Mouse (Mus musculus) splenic B cell, adult 2 months (primary cell): ENCODE measurements around the gene Ldhb.
"Not testable (repeated sequence)": the region's sequence is repeated elsewhere in the genome, so short reads cannot be mapped to it uniquely, and the experiment has no call there.

ENCODE experiments used
- DNase-seq: peaks from one replicate; pipeline ENCODE4 v3.0.0-alpha.2; 2011; ENCODE audit warnings: low read depth, low spot score
- H3K27me3 ChIP-seq: 2 replicates; pipeline ENCODE4 v1.6.1; 2012; ENCODE audit warnings: mild to moderate bottlenecking, low read length, moderate library complexity, mixed read lengths; ENCODE audit not compliant: control insufficient read depth, poor library complexity, insufficient read depth, severe bottlenecking
- H3K36me3 ChIP-seq: 2 replicates; pipeline ENCODE4 v1.6.1; 2012; ENCODE audit warnings: mild to moderate bottlenecking, low read length, moderate library complexity, mixed read lengths; ENCODE audit not compliant: control insufficient read depth, poor library complexity, insufficient read depth, severe bottlenecking

Gene Ldhb

DNA sequence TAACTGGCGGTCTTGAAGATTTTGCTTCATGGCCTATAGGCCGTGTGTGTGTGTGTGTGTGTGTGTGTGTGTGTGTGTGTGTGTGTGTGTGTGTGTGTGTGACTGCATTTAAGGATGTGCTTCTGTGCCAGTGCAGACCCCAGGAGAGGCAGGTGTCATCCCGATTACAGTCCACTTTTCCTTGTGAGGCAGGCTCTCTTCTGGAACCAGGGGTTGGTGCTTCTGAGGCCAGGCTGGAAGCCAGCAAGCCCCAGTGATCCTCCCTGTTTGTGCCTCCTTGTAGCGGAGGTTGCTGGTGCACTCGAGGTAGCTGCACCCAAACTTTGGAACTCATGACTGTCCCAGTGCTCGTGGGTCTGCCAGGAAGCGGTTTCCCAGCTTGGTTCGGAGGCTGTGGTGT is 21.9 kb upstream of the Ldhb start:
- no peak for DNase-seq
- Histone ChIP-seq H3K36me3 (no peaks in the 10 kb centered on the region), H3K27me3 (no peaks in the 10 kb centered on the region)

DNA sequence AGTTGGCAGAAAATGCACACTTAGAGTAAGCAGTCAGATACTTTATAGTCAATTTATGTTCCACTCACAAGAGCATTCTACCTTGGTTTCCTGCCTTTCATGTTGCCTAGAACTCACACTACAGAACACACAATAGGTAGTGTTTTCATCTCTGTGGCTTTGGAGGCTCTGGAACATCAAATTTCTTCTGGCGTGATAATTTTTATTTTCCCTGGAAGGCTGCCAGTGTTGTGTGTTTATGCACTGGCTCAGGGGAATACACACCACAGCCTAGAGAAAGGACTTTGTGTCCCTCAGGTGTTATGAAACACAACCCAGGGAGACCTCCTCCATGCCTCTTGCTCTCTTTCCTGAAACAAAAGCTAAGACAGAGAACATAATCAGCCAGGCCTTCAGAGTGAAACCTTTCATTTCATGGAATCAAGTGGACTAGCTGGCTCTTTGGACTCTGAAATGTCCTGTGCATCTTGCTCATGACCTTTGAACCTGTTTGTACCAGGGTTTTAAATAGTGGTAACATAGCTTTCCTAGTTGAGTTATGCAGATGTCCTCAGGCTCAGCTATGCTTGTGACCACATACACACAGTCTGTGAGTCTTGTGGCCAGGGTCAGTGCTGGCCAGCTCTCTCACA is 20.3 kb upstream of the Ldhb start:
- H3K27me3 ChIP-seq: no peaks in the 10 kb centered on the region
- no peak for DNase-seq
- no peaks in the 10 kb centered on the region for H3K36me3 ChIP-seq

GRCm38 (mm10) chr6:142524635-142525308 is 17.0 kb upstream of the Ldhb start:
- Histone ChIP-seq H3K36me3 (no peaks in the 10 kb centered on the region), H3K27me3 (no peaks in the 10 kb centered on the region)
- DNase-seq: peak; percentile 53

DNA sequence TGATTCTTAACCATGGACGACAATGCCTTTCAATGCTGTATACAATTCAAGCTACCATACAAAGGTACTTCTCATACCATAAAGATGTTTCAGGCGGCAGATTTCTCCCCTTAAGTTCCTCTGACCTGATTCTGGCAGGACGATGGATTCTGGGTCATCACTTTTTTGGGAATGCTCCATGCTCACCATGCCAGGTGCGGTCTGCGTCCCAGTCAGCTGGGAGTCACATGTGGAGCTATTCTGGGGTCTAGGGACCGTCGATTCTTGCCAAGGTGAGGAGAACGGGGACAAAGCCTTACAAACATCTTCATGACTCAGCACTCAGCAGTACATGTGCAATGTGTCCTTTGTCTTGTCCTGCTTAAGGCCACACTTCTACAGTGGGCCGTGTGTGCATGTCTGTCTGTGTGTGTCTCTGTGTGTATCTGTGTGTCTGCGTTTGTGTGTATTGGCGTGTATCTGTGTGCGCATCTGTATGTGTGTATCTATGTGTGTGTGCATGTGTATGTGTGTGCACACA is 13.9 kb upstream of the Ldhb start:
- no peaks in the 10 kb centered on the region for H3K27me3 ChIP-seq
- DNase-seq: no peak
- no peaks in the 10 kb centered on the region for H3K36me3 ChIP-seq

GRCm38 (mm10) chr6:142519110-142519509 is 11.4 kb upstream of the Ldhb start:
- peak; percentile 30 for DNase-seq
- Histone ChIP-seq H3K36me3 (no peaks in the 10 kb centered on the region), H3K27me3 (no peaks in the 10 kb centered on the region)

DNA sequence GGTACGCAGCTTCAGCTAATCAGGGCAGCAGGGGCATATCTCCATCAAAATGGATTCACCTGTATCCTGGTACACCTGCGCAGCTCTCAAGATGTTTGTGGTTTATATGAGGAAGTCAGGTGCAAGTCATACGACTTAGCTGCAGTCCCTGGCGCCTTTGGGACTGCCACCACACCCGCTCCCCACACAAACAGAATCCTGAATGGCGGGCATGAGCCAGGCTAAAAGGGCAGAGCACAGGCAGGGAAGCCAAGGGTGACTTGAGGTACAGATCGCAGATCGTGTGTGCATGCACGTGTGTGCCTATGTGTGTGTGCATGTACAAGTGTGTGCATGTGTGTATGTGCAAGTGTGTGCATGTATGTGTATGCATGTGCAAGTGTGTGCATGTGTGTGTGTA is 7.6 kb upstream of the Ldhb start:
- not testable (repeated sequence) for H3K36me3 ChIP-seq, H3K27me3 ChIP-seq, DNase-seq

GRCm38 (mm10) chr6:142514912-142515311 is 7.2 kb upstream of the Ldhb start:
- Histone ChIP-seq H3K36me3 (no peaks in the 10 kb centered on the region), H3K27me3 (no peaks in the 10 kb centered on the region)
- no peak for DNase-seq

DNA sequence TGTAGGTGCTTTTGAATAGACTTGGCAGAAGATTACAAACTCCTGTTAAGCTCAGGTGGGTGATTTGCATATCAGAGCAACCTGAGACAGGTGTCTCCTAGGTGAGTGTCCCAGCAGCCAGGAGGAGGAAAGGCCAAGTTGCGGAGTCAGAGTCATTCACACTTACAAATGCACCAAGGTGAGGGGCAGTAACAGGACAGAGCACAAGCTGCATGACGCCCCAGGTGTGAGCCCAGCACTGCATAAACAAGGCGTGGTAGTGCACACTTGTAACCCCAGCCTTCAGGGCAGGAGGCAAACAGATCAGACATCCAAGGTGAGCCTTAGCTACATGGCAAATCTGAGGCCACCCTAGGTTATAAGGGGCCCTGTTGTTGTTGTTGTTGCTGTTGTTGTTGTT is 5.1 kb upstream of the Ldhb start:
- Histone ChIP-seq H3K27me3 (no peaks in the 10 kb centered on the region), H3K36me3 (no peaks in the 10 kb centered on the region)
- no peak for DNase-seq

GRCm38 (mm10) chr6:142511516-142512135 is 3.9 kb upstream of the Ldhb start:
- DNase-seq: no peak
- Histone ChIP-seq H3K36me3 (no peaks in the 10 kb centered on the region), H3K27me3 (peaks cover 3% of the 10 kb centered on the region; the same call in 1 of the 2 replicates)

GRCm38 (mm10) chr6:142508663-142509062 is 906 bp upstream of the Ldhb start:
- Histone ChIP-seq H3K36me3 (no peaks in the 10 kb centered on the region), H3K27me3 (peaks cover 3% of the 10 kb centered on the region; the same call in 1 of the 2 replicates)
- no peak for DNase-seq

GRCm38 (mm10) chr6:142507033-142507784 is 548 bp downstream of the Ldhb start:
- no peaks in the 10 kb centered on the region for H3K36me3 ChIP-seq
- H3K27me3 ChIP-seq: peaks cover 3% of the 10 kb centered on the region; the same call in 1 of the 2 replicates
- DNase-seq: no peak

- H3K36me3 ChIP-seq: no peaks in the 10 kb centered on the region
- no peak for DNase-seq
Measured at GRCm38 (mm10) chr6:142506338-142507032, 1.3 kb downstream of the Ldhb start.

DNA sequence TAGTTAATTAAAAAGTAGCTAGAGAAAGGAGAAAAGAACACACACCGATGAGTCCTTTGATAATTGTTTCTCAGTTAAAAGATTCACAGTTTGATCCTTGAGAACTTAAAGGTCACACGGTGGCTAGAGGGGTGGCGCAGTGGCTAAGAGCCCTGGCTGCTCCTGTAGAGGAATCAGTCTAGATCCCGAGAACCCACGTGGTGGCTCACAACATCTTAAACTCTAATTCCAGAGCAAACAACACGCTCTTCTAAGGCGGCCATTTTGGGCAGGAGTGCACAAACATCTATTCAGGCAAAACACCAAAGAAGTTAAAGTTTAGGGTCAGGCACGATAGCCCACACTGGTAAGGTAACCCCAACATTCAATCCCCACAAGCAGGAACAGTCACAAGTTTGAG is 4.2 kb downstream of the Ldhb start:
- H3K36me3 ChIP-seq: no peaks in the 10 kb centered on the region
- H3K27me3 ChIP-seq: peaks cover 3% of the 10 kb centered on the region; the same call in 1 of the 2 replicates
- DNase-seq: no peak

More at GRCm38 (mm10) chr6:142506338-142507032, 1.3 kb downstream of the Ldhb start:
- peaks cover 3% of the 10 kb centered on the region; the same call in 1 of the 2 replicates for H3K27me3 ChIP-seq

DNA sequence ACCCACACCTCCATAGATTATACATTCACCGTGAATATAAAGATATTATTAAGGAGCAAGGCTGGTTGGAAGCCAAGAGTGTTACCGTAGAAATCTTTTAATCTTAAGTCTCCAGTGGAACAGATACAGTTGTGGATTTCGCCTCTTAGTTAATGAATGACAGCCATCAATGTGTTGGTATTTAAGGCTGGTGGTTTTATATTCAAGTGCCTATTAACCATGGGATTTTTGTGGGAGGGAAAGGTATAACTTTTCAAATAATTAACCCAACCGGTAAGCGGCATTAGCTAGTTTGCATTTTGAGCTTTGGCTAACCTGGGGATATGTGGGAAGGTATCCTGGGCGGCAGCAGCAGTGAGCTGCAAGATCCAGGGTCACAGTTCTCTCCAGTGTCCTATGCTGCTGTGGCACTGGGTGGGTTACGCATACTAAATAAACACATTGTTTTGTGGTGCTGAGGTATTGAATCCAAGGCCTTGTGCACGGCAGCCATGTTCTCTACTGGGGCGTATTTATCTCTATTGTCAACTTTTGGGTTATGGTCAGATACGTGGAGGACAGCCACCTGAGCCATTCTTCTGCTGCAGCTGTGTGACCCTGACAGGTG is 5.1 kb downstream of the Ldhb start:
- no peak for DNase-seq
- Histone ChIP-seq H3K27me3 (peaks cover 3% of the 10 kb centered on the region; the same call in 1 of the 2 replicates), H3K36me3 (no peaks in the 10 kb centered on the region)
